Mouse (Mus musculus): ENCODE results near the gene Gm2888.
A peak's percentile ranks its signal among the peaks of the same experiment; 100 is the strongest.
"Not testable (repeated sequence)": the region's sequence is repeated elsewhere in the genome, so short reads cannot be mapped to it uniquely, and the experiment has no call there.

Gm2888 gene

DNA sequence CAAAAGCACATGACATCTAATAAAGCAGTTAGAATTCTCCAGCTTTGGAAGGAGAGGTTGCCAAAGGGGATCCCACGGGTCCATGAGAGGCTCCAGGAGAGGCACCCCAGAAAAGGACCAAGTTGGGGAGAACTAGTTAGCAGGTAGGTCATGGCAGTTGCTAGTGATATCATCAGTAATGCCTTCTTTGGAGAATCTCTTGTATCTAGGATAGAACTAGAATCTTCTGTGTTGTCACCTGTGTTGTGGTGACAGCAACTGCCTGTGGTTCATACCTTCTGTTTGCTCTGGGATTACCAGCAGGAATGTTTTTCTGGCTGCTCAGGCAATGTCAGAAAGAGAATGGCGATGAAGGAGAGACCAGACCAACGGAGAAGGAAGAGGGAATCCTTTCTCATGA, at the start of gene Gm2888:
Gene Gm2888, plus strand, starts transcription at position 301 of the 400 bp plus-strand sequence.
- DNase-seq, result not testable (repeated sequence)

DNA sequence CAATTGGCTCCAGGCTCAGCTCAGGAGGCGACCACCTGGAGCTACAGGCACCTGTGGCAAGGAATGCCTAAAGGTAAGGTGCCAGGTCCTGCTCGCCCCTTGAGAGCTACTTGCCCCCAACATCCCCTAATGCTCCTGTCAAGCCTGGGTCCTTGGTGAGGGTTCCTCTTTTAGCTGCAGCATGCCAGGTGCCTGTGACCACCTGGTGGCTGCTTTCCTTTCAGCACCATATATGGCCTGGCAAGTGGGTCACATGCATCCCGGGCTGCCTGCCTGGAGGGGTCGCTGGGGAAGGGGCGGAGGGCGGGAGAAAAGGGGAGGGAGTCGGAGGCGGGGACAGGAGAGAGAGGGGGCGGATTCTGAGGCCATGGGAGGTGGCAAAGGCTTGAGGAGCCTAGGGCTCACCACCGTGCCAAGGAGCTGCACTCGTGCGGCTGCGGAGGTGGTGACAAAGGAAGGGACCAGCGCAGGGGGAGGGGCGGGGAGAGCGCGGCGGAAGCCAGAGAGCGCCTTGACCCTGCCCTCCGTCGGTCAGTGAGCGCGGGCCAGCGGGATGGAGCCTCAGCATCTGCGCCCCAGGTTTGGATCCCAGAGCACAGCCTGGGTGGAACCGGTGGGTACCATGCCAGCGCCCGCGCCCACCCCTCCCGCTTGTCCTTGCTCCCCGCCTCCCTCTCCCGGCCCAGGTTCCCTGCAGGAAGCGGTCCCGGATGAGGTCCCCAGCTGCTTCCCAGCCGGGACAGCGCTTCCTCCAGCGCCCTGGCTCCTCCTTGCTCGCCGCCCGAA, 19.1 kb downstream of the Gm2888 start, which contains the start of gene Gm2897:
Gene Gm2897, plus strand, starts transcription at position 559 of the 786 bp plus-strand sequence.
- peak; percentile 7 to 8 for DNase-seq

DNA sequence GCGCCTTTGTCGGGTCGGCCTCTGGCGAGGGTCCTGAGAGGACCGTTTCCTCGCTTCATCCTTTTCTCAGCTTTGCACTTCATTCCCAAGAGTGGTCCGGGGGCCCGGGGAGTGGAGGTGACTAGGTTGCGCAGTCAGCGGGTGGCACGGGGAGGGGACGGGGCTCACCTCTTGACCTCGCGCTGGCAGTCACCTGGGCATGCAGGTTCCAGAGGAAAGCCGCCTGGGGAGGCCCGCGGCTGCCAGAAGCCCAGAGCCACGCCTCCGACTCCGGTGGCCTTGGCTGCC, 19.7 kb downstream of the Gm2888 start:
- peak; percentile 11 to 17 for DNase-seq

DNA sequence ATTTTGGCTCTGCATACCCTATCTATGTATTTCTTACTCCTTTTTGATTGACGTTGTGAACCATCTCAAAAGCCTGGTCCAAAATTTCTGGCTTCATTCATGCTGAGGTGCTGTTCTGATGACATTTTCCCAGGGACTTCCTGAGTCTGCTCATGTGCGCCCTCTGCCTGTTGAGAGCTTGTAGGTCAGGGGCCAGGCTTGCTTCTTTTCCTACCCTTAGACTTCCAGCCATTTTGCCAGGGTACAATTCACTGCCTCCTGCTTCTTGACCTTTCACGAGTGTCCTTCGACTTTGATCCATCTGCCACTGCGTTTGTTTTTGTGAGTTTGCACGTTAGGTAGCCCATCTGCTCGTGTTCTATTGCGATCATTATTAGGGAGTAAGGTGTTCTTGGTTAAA, 20.3 kb downstream of the Gm2888 start:
- DNase-seq, result peak; percentile 7 to 20

All from cerebellum, adult 18-20 months (tissue).